Comparison of ENCODE assay signal across 12 mouse cellular contexts in the genomic region with DNA sequence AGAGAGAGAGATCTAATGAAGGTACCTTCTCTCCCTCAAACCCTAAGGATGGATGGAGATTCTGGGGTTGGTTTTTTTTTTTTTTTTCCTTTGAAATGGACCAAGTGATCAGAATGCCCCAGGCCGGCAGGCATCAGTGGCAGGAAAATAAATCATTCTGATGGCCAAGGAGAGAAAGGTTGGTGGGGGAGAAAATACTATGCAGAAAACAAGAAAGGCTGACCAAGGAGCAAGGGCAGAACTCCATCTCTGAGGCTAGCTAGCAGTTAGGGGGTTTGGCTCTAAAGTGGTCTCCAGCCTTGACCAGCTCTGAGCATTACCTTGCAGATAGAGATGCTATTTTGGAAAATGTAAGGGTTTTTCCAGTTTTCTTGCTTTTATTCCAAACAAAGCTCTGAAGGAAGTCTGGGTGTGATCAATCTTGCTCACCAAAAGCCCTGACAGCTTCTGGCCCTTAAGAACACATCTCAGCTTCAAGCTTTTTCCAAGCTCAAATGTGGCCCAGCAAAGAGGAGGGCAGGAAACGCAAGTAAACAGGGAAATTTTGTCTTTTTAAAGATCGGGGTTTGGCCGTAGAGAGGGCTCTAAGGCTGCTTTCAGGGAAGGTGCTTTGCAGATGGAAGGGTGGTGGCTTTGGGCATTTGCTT. TPM values are rescaled to one million over a fixed set of nuclear protein-coding genes. Genes with fewer than 3 reads are reported as not detected.
DNase-seq lines count a peak whose midpoint lies in the region; ATAC-seq and TF ChIP-seq lines count a peak whose summit lies in the region.
"Had no signal": no experiment of that assay in that cellular context is flagged by ENCODE, and none has a peak within 500 bp of the region (broad histone marks: within the 10 kb centered on the region; RNA-seq: fewer than 3 reads in every experiment).

No protein-coding gene starts in this region.

- no peaks in the 10 kb centered on the region for H3K9me3 ChIP-seq in hindbrain, embryonic 16.5 days (ENCODE audit: control insufficient read depth, low read length)
- H3K9me3 ChIP-seq: limb, embryonic 13.5 days had no signal

- DNase-seq in adrenal gland, adult 2 months: peak; percentile 27
- DNase-seq in adrenal gland, adult 18-20 months (ENCODE audit: low spot score in 2 of 2): no peak
- DNase-seq in lung, adult 2 months: peak; percentile 20
- DNase-seq in lung, postnatal 36 days: no peak
- no peak for DNase-seq in c-Kit-positive CD71-positive TER-119-positive erythroid progenitor cells, embryonic 14.5 days (ENCODE audit: low spot score)
- DNase-seq in layer of hippocampus, adult 9-11 months: no peak
- DNase-seq: cerebellum, adult 8-10 months; spleen, adult 18-20 months had no signal

- 24% methylated on average over 4 of the region's 4 CpGs for WGBS in lung, adult 2 months
- 4% methylated on average over 4 of the region's 4 CpGs for WGBS in hindbrain, embryonic 16.5 days
- WGBS in small intestine, adult 2 months: 67% methylated on average over 4 of the region's 4 CpGs

- no peak for ATAC-seq in hindbrain, embryonic 16.5 days

- H3K4me3 ChIP-seq in lung, adult 2 months (replicated peaks; ENCODE audit: extremely low read depth, low read depth, low read length): no peak overlapping the region
- peak overlapping the region; percentile 57 for H3K4me3 ChIP-seq in hindbrain, embryonic 16.5 days (ENCODE audit: low read length)
- peak overlapping the region; percentile 2; the same call in 1 of the 2 replicates for H3K4me3 ChIP-seq in small intestine, adult 2 months (ENCODE audit: low read depth, low read length)

- TF ChIP-seq CTCF in lung, adult 2 months (IDR thresholded peaks at IDR 0.05; ENCODE audit: insufficient read depth, low read length): no peak
- TF ChIP-seq CTCF in small intestine, adult 2 months (IDR thresholded peaks at IDR 0.05; ENCODE audit: extremely low read depth, insufficient read length, insufficient replicate concordance, low read depth, low read length): no peak

- peak overlapping the region; percentile 83 for H3K9ac ChIP-seq in hindbrain, embryonic 16.5 days (ENCODE audit: low read depth, low read length)
- H3K9ac ChIP-seq: limb, embryonic 13.5 days had no signal

- peak overlapping the region; percentile 97 for H3K27ac ChIP-seq in hindbrain, embryonic 16.5 days (ENCODE audit: low read depth, low read length)
- H3K27ac ChIP-seq in small intestine, adult 2 months (ENCODE audit: insufficient read depth, low read depth, low read length): peak overlapping the region; percentile 52; the same call in 1 of the 2 replicates
- H3K27ac ChIP-seq: limb, embryonic 13.5 days had no signal

- no peak for TF ChIP-seq POLR2A in lung, adult 2 months (IDR thresholded peaks at IDR 0.05; ENCODE audit: borderline replicate concordance, extremely low read depth, low read depth, low read length)
- TF ChIP-seq POLR2A in small intestine, adult 2 months (IDR thresholded peaks at IDR 0.05; ENCODE audit: low read depth, low read length): no peak

- peaks cover 6% of the 10 kb centered on the region; the same call in 1 of the 2 replicates for H3K27me3 ChIP-seq in hindbrain, embryonic 16.5 days (replicated peaks; ENCODE audit: control insufficient read depth, insufficient read depth, low read length)
- peaks cover 25% of the 10 kb centered on the region for H3K27me3 ChIP-seq in small intestine, adult 2 months (ENCODE audit: control insufficient read depth, insufficient read depth, low read length)

- peaks cover 7% of the 10 kb centered on the region for H3K4me1 ChIP-seq in lung, adult 2 months (ENCODE audit: control insufficient read depth, insufficient read depth, low read length)
- peaks cover 3% of the 10 kb centered on the region for H3K4me1 ChIP-seq in hindbrain, embryonic 16.5 days (ENCODE audit: control insufficient read depth, insufficient read depth, low read depth, low read length)
- H3K4me1 ChIP-seq in small intestine, adult 2 months (ENCODE audit: control insufficient read depth, insufficient read depth, insufficient read length, low read length): peaks cover 7% of the 10 kb centered on the region; the same call in 1 of the 2 replicates

- peak overlapping the region; percentile 80 for H3K4me2 ChIP-seq in hindbrain, embryonic 16.5 days (ENCODE audit: low read length)

- no peaks in the 10 kb centered on the region for H3K36me3 ChIP-seq in hindbrain, embryonic 16.5 days (ENCODE audit: control insufficient read depth, insufficient read depth, low read length)
- H3K36me3 ChIP-seq in small intestine, adult 2 months (ENCODE audit: control insufficient read depth, insufficient read depth, low read length): no peaks in the 10 kb centered on the region

RNA-seq across cellular contexts. Expression of gene Hoxa2, which starts 1.9 kb away (rescaled TPM):
- 1 to 10 TPM; 1.5 to 2.6 TPM for total RNA-seq in adrenal gland, adult 2 months (2021)
- 1.1 and 1.7 TPM in 2 replicates for polyA plus RNA-seq in adrenal gland, adult 2 months (2012; rRNA removed)
- 1 to 10 TPM in 1 of 2 experiments, under 1 TPM in 1; 0.96 to 1.3 TPM for total RNA-seq in adrenal gland, adult 18-20 months (2021)
- 4.2 and 4.7 TPM in 2 replicates for polyA plus RNA-seq in lung, adult 2 months (2012; rRNA removed)
- polyA plus RNA-seq in hindbrain, embryonic 16.5 days (2015; fragmentation: Nextera tagmentation; extraction: Ambion mirVana): 20.3 and 22.5 TPM in 2 replicates
- 0.83 and 1.0 TPM in 2 replicates for polyA plus RNA-seq in small intestine, adult 2 months (2012; rRNA removed)
- polyA plus RNA-seq: frontal cortex, adult 2 months had no signal

RNA-seq across cellular contexts. Expression of gene Hoxa1, which starts 8.4 kb away (rescaled TPM):
- under 1 TPM; 0.52 to 0.86 TPM for total RNA-seq in adrenal gland, adult 2 months (2021)
- polyA plus RNA-seq in adrenal gland, adult 2 months (2012; rRNA removed): 0.47 and 0.68 TPM in 2 replicates
- total RNA-seq in adrenal gland, adult 18-20 months (2021): under 1 TPM; 0.29 to 0.43 TPM
- 1.4 and 1.9 TPM in 2 replicates for polyA plus RNA-seq in lung, adult 2 months (2012; rRNA removed)
- 1.8 and 2.0 TPM in 2 replicates for polyA plus RNA-seq in hindbrain, embryonic 16.5 days (2015; fragmentation: Nextera tagmentation; extraction: Ambion mirVana)
- 0.11 and 0.28 TPM in 2 replicates for polyA plus RNA-seq in small intestine, adult 2 months (2012; rRNA removed)

RNA-seq across cellular contexts. Expression of gene 5730596B20Rik, which starts 10.7 kb away (rescaled TPM):
- under 1 TPM; 0.35 to 0.41 TPM for total RNA-seq in adrenal gland, adult 2 months (2021)
- 0.02 and 0.04 TPM in 2 replicates for polyA plus RNA-seq in adrenal gland, adult 2 months (2012; rRNA removed)
- total RNA-seq in adrenal gland, adult 18-20 months (2021): under 1 TPM; 0.13 to 0.33 TPM
- polyA plus RNA-seq in lung, adult 2 months (2012; rRNA removed): 0.26 and 0.31 TPM in 2 replicates
- polyA plus RNA-seq in hindbrain, embryonic 16.5 days (2015; fragmentation: Nextera tagmentation; extraction: Ambion mirVana): 3.4 and 3.6 TPM in 2 replicates
- 0.10 TPM in 1 of 2 replicates, not detected in the other for polyA plus RNA-seq in small intestine, adult 2 months (2012; rRNA removed)
- polyA plus RNA-seq: frontal cortex, adult 2 months had no signal

RNA-seq across cellular contexts. Expression of gene Hoxa4, which starts 25.0 kb away (rescaled TPM):
- 1 to 10 TPM; 2.2 to 6.3 TPM for total RNA-seq in adrenal gland, adult 2 months (2021)
- 0.99 and 4.0 TPM in 2 replicates for polyA plus RNA-seq in adrenal gland, adult 2 months (2012; rRNA removed)
- 1 to 10 TPM; 1.8 to 3.1 TPM for total RNA-seq in adrenal gland, adult 18-20 months (2021)
- 5.7 and 8.4 TPM in 2 replicates for polyA plus RNA-seq in lung, adult 2 months (2012; rRNA removed)
- 5.6 and 8.8 TPM in 2 replicates for polyA plus RNA-seq in hindbrain, embryonic 16.5 days (2015; fragmentation: Nextera tagmentation; extraction: Ambion mirVana)
- 2.3 and 2.4 TPM in 2 replicates for polyA plus RNA-seq in small intestine, adult 2 months (2012; rRNA removed)
- polyA plus RNA-seq: frontal cortex, adult 2 months had no signal

RNA-seq across cellular contexts. Expression of gene Hoxa5, which starts 37.8 kb away (rescaled TPM):
- total RNA-seq in adrenal gland, adult 2 months (2021): 10 to 100 TPM; 13.6 to 22.8 TPM
- 12.9 and 16.3 TPM in 2 replicates for polyA plus RNA-seq in adrenal gland, adult 2 months (2012; rRNA removed)
- total RNA-seq in adrenal gland, adult 18-20 months (2021): 10 to 100 TPM; 13.3 to 20.2 TPM
- 29.1 and 46.9 TPM in 2 replicates for polyA plus RNA-seq in lung, adult 2 months (2012; rRNA removed)
- polyA plus RNA-seq in hindbrain, embryonic 16.5 days (2015; fragmentation: Nextera tagmentation; extraction: Ambion mirVana): 85.9 and 106 TPM in 2 replicates
- 3.5 and 4.7 TPM in 2 replicates for polyA plus RNA-seq in small intestine, adult 2 months (2012; rRNA removed)
- polyA plus RNA-seq: frontal cortex, adult 2 months had no signal

Comparison
In these comparisons a context has a peak if more than half of its experiments do, and no peak if none do; other contexts are left out.
1. DNase-seq: peak in adrenal gland, adult 2 months (single experiment) and lung, adult 2 months (single experiment); none in adrenal gland, adult 18-20 months (0 of 2), lung, postnatal 36 days (single experiment), c-Kit-positive CD71-positive TER-119-positive erythroid progenitor cells, embryonic 14.5 days (single experiment) and layer of hippocampus, adult 9-11 months (single experiment).